17 mouse cellular contexts compared by ENCODE assay signal in the genomic region with DNA sequence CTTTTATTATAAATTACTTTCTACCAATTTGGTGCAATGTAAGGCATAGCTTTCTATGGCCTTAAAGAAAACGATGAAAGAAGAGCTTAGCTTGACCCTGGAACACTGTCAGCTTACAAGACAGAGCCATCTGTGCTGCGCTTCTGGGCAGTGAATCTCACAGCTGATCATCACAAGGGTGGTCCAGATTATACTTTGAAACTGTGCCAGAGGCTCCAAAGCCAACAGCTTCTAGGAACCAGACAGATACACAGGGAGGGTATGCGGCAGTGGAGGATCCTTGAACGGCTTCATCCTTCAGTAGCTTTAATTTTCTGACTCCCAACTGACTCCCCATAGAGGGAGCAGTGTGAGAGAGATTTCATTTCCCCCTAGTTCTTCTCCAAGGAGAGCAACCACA. TPM values are rescaled to one million over a fixed set of nuclear protein-coding genes. Genes with fewer than 3 reads are reported as not detected.
DNase-seq lines count a peak whose midpoint lies in the region; ATAC-seq lines count a peak whose summit lies in the region.
"Had no signal": no experiment of that assay in that cellular context is flagged by ENCODE, and none has a peak within 500 bp of the region (broad histone marks: within the 10 kb centered on the region; RNA-seq: fewer than 3 reads in every experiment).

No protein-coding gene starts in this region.

- intact Hi-C loops in left cerebral cortex, postnatal 4 days (cut with DNase I): no loop called here

- peak; percentile 24 to 36 for DNase-seq in cerebellum, postnatal 25 days
- no peak for DNase-seq in cerebellum, adult 11-12 months
- peak; percentile 82 for DNase-seq in left cerebral cortex, postnatal 4 days
- DNase-seq in left cerebral cortex, adult 11 months (ENCODE audit: low spot score): no peak
- DNase-seq in brain, adult 2 months (ENCODE audit: low read depth, low spot score): peak; percentile 36
- DNase-seq in heart, adult 8-10 months (ENCODE audit: low spot score): no peak
- DNase-seq: B cell, adult 2 months; kidney, adult 18-20 months; kidney, postnatal 4 days; lung, postnatal 14 days; right cerebral cortex, postnatal 14 days; thymus, postnatal 36 days had no signal

- 0 out of 2 replicates have a peak, but pooled peaks have one; percentile 22 for ATAC-seq in megakaryocyte-erythroid progenitor cell, adult 5-6 weeks (replicated peaks; ENCODE audit: low FRiP score, low TSS enrichment, poor library complexity, severe bottlenecking)

RNA-seq across cellular contexts. Expression of a gene that starts 28.5 kb away (rescaled TPM):
- not detected for total RNA-seq in left cerebral cortex, postnatal 4 days (2021)
- not detected in 2 replicates for total RNA-seq in megakaryocyte-erythroid progenitor cell, adult 5-6 weeks (2014; fragmentation: Nextera tagmentation)
- total RNA-seq in megakaryocyte-erythroid progenitor cell, adult 5-6 weeks (2017): not detected in 2 replicates
- not detected for total RNA-seq in heart, adult 8-10 months (2022)
- total RNA-seq: common myeloid progenitor, adult 5-6 weeks; gastrocnemius, postnatal 4 days; hematopoietic stem cell, adult 5-6 weeks; layer of hippocampus, postnatal 25 days had no signal

Comparison
In these comparisons a context has a peak if more than half of its experiments do, and no peak if none do; other contexts are left out.
1. DNase-seq: peak in cerebellum, postnatal 25 days (2 of 2), left cerebral cortex, postnatal 4 days (single experiment) and brain, adult 2 months (single experiment); none in cerebellum, adult 11-12 months (single experiment), left cerebral cortex, adult 11 months (single experiment) and heart, adult 8-10 months (single experiment).